Mouse (Mus musculus): ENCODE data around the gene Trim42. TPM values are rescaled to one million over a fixed set of nuclear protein-coding genes. Genes with fewer than 3 reads are reported as not detected.

The Trim42 gene
- not detected in 2 replicates for polyA plus RNA-seq (2015; fragmentation: Nextera tagmentation; extraction: Ambion mirVana)

GRCm38 (mm10) chr9:97369591-97369990, at the start of gene Trim42:
TSS of gene Trim42 (minus strand) at chr9:97369958.
- Histone ChIP-seq H3K9ac (replicated peaks) (no peak within 1 kb of the TSS), H3K36me3 (replicated peaks; ENCODE audit: insufficient read depth, low read length) (no peaks in the 10 kb centered on the region), H3K27ac (ENCODE audit: low read depth) (no peak within 1 kb of the TSS), H3K9me3 (ENCODE audit: low read length) (no peaks in the 10 kb centered on the region), H3K4me2 (ENCODE audit: low read depth, low read length) (no peak within 1 kb of the TSS), H3K4me3 (ENCODE audit: low read depth, low read length) (no peak within 1 kb of the TSS), H3K27me3 (ENCODE audit: insufficient read depth, low read length) (no peaks in the 10 kb centered on the region), H3K4me1 (ENCODE audit: insufficient read depth) (no peaks in the 10 kb centered on the region)
- ATAC-seq (no peak), DNase-seq (no peak)
- 79% methylated on average over 7 of the region's 7 CpGs for WGBS (ENCODE audit: insufficient replicate concordance)
- TF ChIP-seq CTCF (IDR thresholded peaks at IDR 0.05; ENCODE audit: low read depth) (no peak), EP300 (IDR thresholded peaks at IDR 0.05; ENCODE audit: low read depth) (no peak)

GRCm38 (mm10) chr9:97414876-97415668, 45.3 kb upstream of the Trim42 start:
- H3K4me1 ChIP-seq (ENCODE audit: insufficient read depth), result no peaks in the 10 kb centered on the region
- no peak overlapping the region for H3K4me3 ChIP-seq (ENCODE audit: low read depth, low read length)
- TF ChIP-seq EP300 (IDR thresholded peaks at IDR 0.05; ENCODE audit: low read depth), result no peak
- TF ChIP-seq CTCF (IDR thresholded peaks at IDR 0.05; ENCODE audit: low read depth), result no peak
- no peaks in the 10 kb centered on the region for H3K36me3 ChIP-seq (replicated peaks; ENCODE audit: insufficient read depth, low read length)
- no peak for DNase-seq
- H3K9ac ChIP-seq (replicated peaks), result no peak overlapping the region
- H3K9me3 ChIP-seq (ENCODE audit: low read length), result no peaks in the 10 kb centered on the region
- no peaks in the 10 kb centered on the region for H3K27me3 ChIP-seq (ENCODE audit: insufficient read depth, low read length)
- no peak overlapping the region for H3K4me2 ChIP-seq (ENCODE audit: low read depth, low read length)
- no peak for ATAC-seq
- H3K27ac ChIP-seq (ENCODE audit: low read depth), result no peak overlapping the region
- 71% methylated on average over 6 of the region's 6 CpGs for WGBS (ENCODE audit: insufficient replicate concordance)

DNA sequence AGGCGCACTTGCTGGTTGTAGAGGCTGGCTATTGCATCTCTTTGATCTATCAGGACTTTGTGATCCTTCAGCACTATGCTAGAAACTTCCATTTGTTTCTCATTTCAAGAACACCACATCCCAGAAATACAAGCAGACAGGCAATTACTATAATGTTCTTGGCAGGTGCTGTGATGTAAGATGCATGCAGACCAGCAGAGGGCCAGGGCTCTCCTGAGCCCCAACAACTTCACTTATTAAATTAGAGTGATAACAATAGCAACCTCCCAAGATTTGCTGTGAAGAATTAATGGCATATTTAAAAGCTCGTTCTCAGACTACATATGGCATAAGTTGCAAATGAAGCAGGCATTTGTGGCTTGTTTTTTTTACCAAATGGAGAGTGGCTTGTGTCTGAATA, 38.4 kb upstream of the Trim42 start:
- Histone ChIP-seq H3K4me3 (ENCODE audit: low read depth, low read length) (no peak overlapping the region), H3K9me3 (ENCODE audit: low read length) (no peaks in the 10 kb centered on the region), H3K9ac (replicated peaks) (no peak overlapping the region), H3K4me2 (ENCODE audit: low read depth, low read length) (no peak overlapping the region), H3K27ac (ENCODE audit: low read depth) (no peak overlapping the region), H3K36me3 (replicated peaks; ENCODE audit: insufficient read depth, low read length) (no peaks in the 10 kb centered on the region), H3K27me3 (ENCODE audit: insufficient read depth, low read length) (no peaks in the 10 kb centered on the region), H3K4me1 (ENCODE audit: insufficient read depth) (no peaks in the 10 kb centered on the region)
- DNase-seq, result no peak
- TF ChIP-seq EP300 (IDR thresholded peaks at IDR 0.05; ENCODE audit: low read depth) (no peak), CTCF (IDR thresholded peaks at IDR 0.05; ENCODE audit: low read depth) (no peak)
- no peak for ATAC-seq
- WGBS (ENCODE audit: insufficient replicate concordance), result 69% methylated on average over 2 of the region's 2 CpGs

- ATAC-seq (no peak), DNase-seq (no peak)
- Histone ChIP-seq H3K4me1 (ENCODE audit: insufficient read depth) (no peaks in the 10 kb centered on the region), H3K4me2 (ENCODE audit: low read depth, low read length) (no peak overlapping the region), H3K36me3 (replicated peaks; ENCODE audit: insufficient read depth, low read length) (no peaks in the 10 kb centered on the region), H3K27ac (ENCODE audit: low read depth) (no peak overlapping the region), H3K27me3 (ENCODE audit: insufficient read depth, low read length) (no peaks in the 10 kb centered on the region), H3K9me3 (ENCODE audit: low read length) (no peaks in the 10 kb centered on the region), H3K9ac (replicated peaks) (no peak overlapping the region), H3K4me3 (ENCODE audit: low read depth, low read length) (no peak overlapping the region)
- 70% methylated on average over 6 of the region's 6 CpGs for WGBS (ENCODE audit: insufficient replicate concordance)
- TF ChIP-seq CTCF (IDR thresholded peaks at IDR 0.05; ENCODE audit: low read depth), result no peak
- TF ChIP-seq EP300 (IDR thresholded peaks at IDR 0.05; ENCODE audit: low read depth), result no peak
Measured at GRCm38 (mm10) chr9:97356441-97356840, 13.3 kb downstream of the Trim42 start.

GRCm38 (mm10) chr9:97344767-97345297, 24.9 kb downstream of the Trim42 start:
- H3K36me3 ChIP-seq (replicated peaks; ENCODE audit: insufficient read depth, low read length), result no peaks in the 10 kb centered on the region
- no peak overlapping the region for H3K27ac ChIP-seq (ENCODE audit: low read depth)
- 47% methylated on average over 12 of the region's 12 CpGs for WGBS (ENCODE audit: insufficient replicate concordance)

GRCm38 (mm10) chr9:97341772-97342171, 28.0 kb downstream of the Trim42 start:
- no peaks in the 10 kb centered on the region for H3K9me3 ChIP-seq (ENCODE audit: low read length)
- no peak overlapping the region for H3K4me3 ChIP-seq (ENCODE audit: low read depth, low read length)
- DNase-seq (no peak), ATAC-seq (no peak)
- WGBS (ENCODE audit: insufficient replicate concordance), result 54% methylated on average over 5 of the region's 5 CpGs
- no peak overlapping the region for H3K27ac ChIP-seq (ENCODE audit: low read depth)
- H3K4me2 ChIP-seq (ENCODE audit: low read depth, low read length), result no peak overlapping the region
- no peaks in the 10 kb centered on the region for H3K36me3 ChIP-seq (replicated peaks; ENCODE audit: insufficient read depth, low read length)
- TF ChIP-seq CTCF (IDR thresholded peaks at IDR 0.05; ENCODE audit: low read depth) (no peak), EP300 (IDR thresholded peaks at IDR 0.05; ENCODE audit: low read depth) (no peak)
- peaks cover 3% of the 10 kb centered on the region for H3K4me1 ChIP-seq (ENCODE audit: insufficient read depth)
- H3K9ac ChIP-seq (replicated peaks), result no peak overlapping the region
- no peaks in the 10 kb centered on the region for H3K27me3 ChIP-seq (ENCODE audit: insufficient read depth, low read length)

More at GRCm38 (mm10) chr9:97344767-97345297, 24.9 kb downstream of the Trim42 start:
- H3K4me3 ChIP-seq (ENCODE audit: low read depth, low read length), result no peak overlapping the region
- peak; percentile 64 for DNase-seq
- no peaks in the 10 kb centered on the region for H3K27me3 ChIP-seq (ENCODE audit: insufficient read depth, low read length)
- no peak overlapping the region for H3K4me2 ChIP-seq (ENCODE audit: low read depth, low read length)
- no peak overlapping the region for H3K9ac ChIP-seq (replicated peaks)
- H3K9me3 ChIP-seq (ENCODE audit: low read length), result no peaks in the 10 kb centered on the region
- peaks cover 3% of the 10 kb centered on the region for H3K4me1 ChIP-seq (ENCODE audit: insufficient read depth)
- TF ChIP-seq CTCF (IDR thresholded peaks at IDR 0.05; ENCODE audit: low read depth), result no peak
- TF ChIP-seq EP300 (IDR thresholded peaks at IDR 0.05; ENCODE audit: low read depth), result no peak
- ATAC-seq, result peak; percentile 90
